Mouse (Mus musculus): Measurements from ENCODE around the gene Rbm47. TPM values are rescaled to one million over a fixed set of nuclear protein-coding genes. Genes with fewer than 3 reads are reported as not detected.

The Rbm47 gene
- polyA plus RNA-seq, 1 experiment from 2014 or later: 18.8 TPM

GRCm38 (mm10) chr5:66139634-66140295 lies 33.2 kb downstream of the Rbm47 start:
- Histone ChIP-seq H3K27ac (ENCODE audit: low read depth) (no peak overlapping the region), H3K4me2 (no peak overlapping the region), H3K9me3 (ENCODE audit: low read depth, low read length) (no peaks in the 10 kb centered on the region), H3K4me3 (ENCODE audit: low read depth, low read length) (no peak overlapping the region), H3K9ac (no peak overlapping the region), H3K27me3 (ENCODE audit: insufficient read depth, low read length) (no peaks in the 10 kb centered on the region), H3K36me3 (ENCODE audit: insufficient read depth) (no peaks in the 10 kb centered on the region), H3K4me1 (ENCODE audit: insufficient read depth) (no peaks in the 10 kb centered on the region)
- no peak for TF ChIP-seq CTCF (IDR thresholded peaks at IDR 0.05; ENCODE audit: low read depth)
- DNase-seq: no peak
- WGBS: 20% methylated on average over 6 of the region's 6 CpGs
- ATAC-seq (ENCODE audit: insufficient read depth): no peak

- DNase-seq: no peak
- H3K27ac ChIP-seq (ENCODE audit: low read depth): no peak overlapping the region
- ATAC-seq (ENCODE audit: insufficient read depth): no peak
Measured at GRCm38 (mm10) chr5:66139171-66139570, 33.7 kb downstream of the Rbm47 start.

DNA sequence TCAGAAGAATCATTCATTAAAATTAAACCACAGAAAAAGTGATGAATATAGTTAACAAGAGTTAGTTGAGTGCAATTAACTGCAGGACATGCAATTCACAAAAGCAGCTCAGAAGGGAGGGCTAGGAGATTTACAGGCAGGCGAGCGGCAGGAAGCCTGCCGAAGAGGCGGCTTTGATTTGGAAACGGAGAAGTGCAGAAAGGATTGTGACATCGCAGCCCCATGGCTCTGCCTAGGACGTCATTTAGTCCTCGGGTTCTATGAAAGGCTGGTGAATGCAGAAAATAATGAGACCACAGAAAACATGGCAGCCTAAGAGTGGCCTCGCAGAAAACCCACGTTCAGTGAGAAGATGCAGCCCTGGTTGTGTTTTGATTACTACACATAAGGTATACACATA lies 34.3 kb downstream of the Rbm47 start:
- Histone ChIP-seq H3K36me3 (ENCODE audit: insufficient read depth) (no peaks in the 10 kb centered on the region), H3K4me3 (ENCODE audit: low read depth, low read length) (no peak overlapping the region), H3K27me3 (ENCODE audit: insufficient read depth, low read length) (no peaks in the 10 kb centered on the region), H3K4me1 (ENCODE audit: insufficient read depth) (no peaks in the 10 kb centered on the region), H3K27ac (ENCODE audit: low read depth) (no peak overlapping the region), H3K4me2 (no peak overlapping the region), H3K9me3 (ENCODE audit: low read depth, low read length) (no peaks in the 10 kb centered on the region), H3K9ac (no peak overlapping the region)
- no peak for TF ChIP-seq CTCF (IDR thresholded peaks at IDR 0.05; ENCODE audit: low read depth)
- no peak for ATAC-seq (ENCODE audit: insufficient read depth)
- 30% methylated on average over 10 of the region's 10 CpGs for WGBS
- peak; percentile 34 for DNase-seq

More at GRCm38 (mm10) chr5:66139171-66139570, 33.7 kb downstream of the Rbm47 start:
- 60% methylated on average over 6 of the region's 6 CpGs for WGBS
- H3K4me2 ChIP-seq: no peak overlapping the region
- no peaks in the 10 kb centered on the region for H3K36me3 ChIP-seq (ENCODE audit: insufficient read depth)
- no peak overlapping the region for H3K9ac ChIP-seq
- no peaks in the 10 kb centered on the region for H3K9me3 ChIP-seq (ENCODE audit: low read depth, low read length)
- no peaks in the 10 kb centered on the region for H3K4me1 ChIP-seq (ENCODE audit: insufficient read depth)
- H3K27me3 ChIP-seq (ENCODE audit: insufficient read depth, low read length): no peaks in the 10 kb centered on the region
- H3K4me3 ChIP-seq (ENCODE audit: low read depth, low read length): no peak overlapping the region
- TF ChIP-seq CTCF (IDR thresholded peaks at IDR 0.05; ENCODE audit: low read depth): no peak

DNA sequence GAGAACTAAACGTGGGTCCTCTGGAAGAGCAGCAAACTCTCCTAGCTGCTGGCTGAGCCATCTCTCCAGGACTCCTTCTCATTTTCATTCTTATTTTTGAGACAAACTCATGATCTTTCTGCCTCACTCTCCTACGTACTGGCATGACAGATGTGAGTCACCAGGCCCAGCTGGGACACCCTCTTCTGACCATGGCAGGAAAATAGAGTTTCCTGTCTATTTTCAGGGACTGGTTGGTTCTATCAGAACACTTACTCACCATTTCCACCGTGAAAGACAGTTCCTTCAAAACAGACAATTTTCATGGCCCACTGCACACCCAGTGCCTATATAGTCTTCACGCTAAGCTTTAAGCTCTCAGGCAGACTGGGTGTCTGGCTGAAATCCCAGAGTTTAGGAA lies 35.7 kb downstream of the Rbm47 start:
- Histone ChIP-seq H3K4me2 (no peak overlapping the region), H3K27me3 (ENCODE audit: insufficient read depth, low read length) (no peaks in the 10 kb centered on the region), H3K4me3 (ENCODE audit: low read depth, low read length) (no peak overlapping the region), H3K27ac (ENCODE audit: low read depth) (no peak overlapping the region), H3K9me3 (ENCODE audit: low read depth, low read length) (no peaks in the 10 kb centered on the region), H3K9ac (no peak overlapping the region), H3K36me3 (ENCODE audit: insufficient read depth) (no peaks in the 10 kb centered on the region), H3K4me1 (ENCODE audit: insufficient read depth) (no peaks in the 10 kb centered on the region)
- ATAC-seq (ENCODE audit: insufficient read depth) (no peak), DNase-seq (no peak)
- WGBS: 67% methylated on average over 4 of the region's 4 CpGs
- TF ChIP-seq CTCF (IDR thresholded peaks at IDR 0.05; ENCODE audit: low read depth): no peak

DNA sequence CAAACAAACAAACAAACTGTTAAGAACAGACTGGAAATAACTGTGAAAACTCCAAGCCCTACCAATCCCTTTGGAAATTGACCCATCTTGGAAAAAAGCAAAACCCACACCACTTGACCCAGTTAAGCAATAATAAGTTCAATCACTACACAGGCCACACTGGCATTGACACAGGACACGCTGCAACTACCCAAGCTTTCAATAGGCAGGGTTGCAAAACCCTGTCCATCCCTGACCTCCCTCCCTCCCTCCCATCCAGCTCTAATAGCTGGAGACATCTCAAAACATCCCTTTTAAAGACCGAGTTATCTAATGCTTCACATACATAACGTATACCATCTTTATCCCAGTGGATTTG lies 37.1 kb downstream of the Rbm47 start:
- Histone ChIP-seq H3K9me3 (ENCODE audit: low read depth, low read length) (no peaks in the 10 kb centered on the region), H3K4me1 (ENCODE audit: insufficient read depth) (no peaks in the 10 kb centered on the region), H3K27ac (ENCODE audit: low read depth) (no peak overlapping the region), H3K4me2 (no peak overlapping the region), H3K4me3 (ENCODE audit: low read depth, low read length) (no peak overlapping the region), H3K9ac (no peak overlapping the region), H3K27me3 (ENCODE audit: insufficient read depth, low read length) (no peaks in the 10 kb centered on the region), H3K36me3 (ENCODE audit: insufficient read depth) (no peaks in the 10 kb centered on the region)
- ATAC-seq (ENCODE audit: insufficient read depth) (no peak), DNase-seq (no peak)
- no peak for TF ChIP-seq CTCF (IDR thresholded peaks at IDR 0.05; ENCODE audit: low read depth)
- 58% methylated on average over 3 of the region's 3 CpGs for WGBS

GRCm38 (mm10) chr5:66135161-66135852 lies 37.6 kb downstream of the Rbm47 start:
- H3K27ac ChIP-seq (ENCODE audit: low read depth): no peak overlapping the region
- no peaks in the 10 kb centered on the region for H3K9me3 ChIP-seq (ENCODE audit: low read depth, low read length)
- no peak for TF ChIP-seq CTCF (IDR thresholded peaks at IDR 0.05; ENCODE audit: low read depth)
- DNase-seq (peak; percentile 74), ATAC-seq (ENCODE audit: insufficient read depth) (no peak)
- no peak overlapping the region for H3K4me3 ChIP-seq (ENCODE audit: low read depth, low read length)
- no peaks in the 10 kb centered on the region for H3K27me3 ChIP-seq (ENCODE audit: insufficient read depth, low read length)
- H3K36me3 ChIP-seq (ENCODE audit: insufficient read depth): no peaks in the 10 kb centered on the region
- no peaks in the 10 kb centered on the region for H3K4me1 ChIP-seq (ENCODE audit: insufficient read depth)
- 59% methylated on average over 11 of the region's 11 CpGs for WGBS
- no peak overlapping the region for H3K4me2 ChIP-seq
- no peak overlapping the region for H3K9ac ChIP-seq

- 93% methylated on average over 7 of the region's 7 CpGs for WGBS
Measured at GRCm38 (mm10) chr5:66134578-66134977, 38.3 kb downstream of the Rbm47 start.

More at GRCm38 (mm10) chr5:66134578-66134977, 38.3 kb downstream of the Rbm47 start:
- no peaks in the 10 kb centered on the region for H3K4me1 ChIP-seq (ENCODE audit: insufficient read depth)
- H3K27me3 ChIP-seq (ENCODE audit: insufficient read depth, low read length): no peaks in the 10 kb centered on the region
- H3K36me3 ChIP-seq (ENCODE audit: insufficient read depth): no peaks in the 10 kb centered on the region
- no peak overlapping the region for H3K9ac ChIP-seq
- ATAC-seq (ENCODE audit: insufficient read depth) (no peak), DNase-seq (no peak)
- H3K27ac ChIP-seq (ENCODE audit: low read depth): no peak overlapping the region
- H3K4me2 ChIP-seq: no peak overlapping the region
- H3K4me3 ChIP-seq (ENCODE audit: low read depth, low read length): no peak overlapping the region
- no peaks in the 10 kb centered on the region for H3K9me3 ChIP-seq (ENCODE audit: low read depth, low read length)
- TF ChIP-seq CTCF (IDR thresholded peaks at IDR 0.05; ENCODE audit: low read depth): peak; percentile 18; the same call in 1 of the 2 replicates

Measured in lung, embryonic 14.5 days (tissue).